In genomic region chr6:54082576-54082975, GRCm38 (mm10) we compare ENCODE assay signal across 11 mouse cellular contexts. TPM values are rescaled to one million over a fixed set of nuclear protein-coding genes. Genes with fewer than 3 reads are reported as not detected.
DNase-seq lines count a peak whose midpoint lies in the region; ATAC-seq lines count a peak whose summit lies in the region.
"Had no signal": no experiment of that assay in that cellular context is flagged by ENCODE, and none has a peak within 500 bp of the region (broad histone marks: within the 10 kb centered on the region; RNA-seq: fewer than 3 reads in every experiment).

No protein-coding gene starts in this region.

- H3K4me3 ChIP-seq in heart, embryonic 12.5 days, result no peak overlapping the region
- H3K4me3 ChIP-seq: liver, embryonic 12.5 days had no signal

- H3K9ac ChIP-seq in heart, embryonic 12.5 days, result no peak overlapping the region
- H3K9ac ChIP-seq: liver, embryonic 12.5 days had no signal

- no peaks in the 10 kb centered on the region for H3K27me3 ChIP-seq in heart, embryonic 12.5 days (replicated peaks)
- H3K27me3 ChIP-seq: liver, embryonic 12.5 days had no signal

- no peaks in the 10 kb centered on the region for H3K36me3 ChIP-seq in heart, embryonic 12.5 days
- H3K36me3 ChIP-seq: liver, embryonic 12.5 days had no signal

- peaks cover 23% of the 10 kb centered on the region for H3K4me1 ChIP-seq in heart, embryonic 12.5 days (replicated peaks)
- H3K4me1 ChIP-seq: liver, embryonic 12.5 days had no signal

- no peak overlapping the region for H3K4me2 ChIP-seq in heart, embryonic 12.5 days
- H3K4me2 ChIP-seq: liver, embryonic 12.5 days had no signal

- DNase-seq in heart, adult 9 months (ENCODE audit: low spot score in 2 of 2), result peak; percentile 54 to 76
- peak; percentile 26 for DNase-seq in right cerebral cortex, adult 18-20 months
- DNase-seq in right cerebral cortex, postnatal 4 days, result no peak
- peak; percentile 40 for DNase-seq in skeletal muscle tissue, adult 2 months (ENCODE audit: low read depth, low spot score)
- no peak for DNase-seq in embryo, embryonic 11 days
- no peak for DNase-seq in frontal cortex, postnatal 14 days (ENCODE audit: low spot score in 2 of 2)
- DNase-seq: adrenal gland, postnatal 10 days had no signal

- H3K27ac ChIP-seq in heart, embryonic 12.5 days (ENCODE audit: poor library complexity, severe bottlenecking), result no peak overlapping the region
- H3K27ac ChIP-seq: hindbrain, postnatal 0 days; liver, embryonic 12.5 days had no signal

- ATAC-seq in heart, embryonic 12.5 days (ENCODE audit: insufficient number of reproducible peaks, low FRiP score), result no peak
- peak; percentile 55 for ATAC-seq in inflammation-experienced regulatory T-cells, adult 6 months
- ATAC-seq: hindbrain, postnatal 0 days; liver, embryonic 12.5 days had no signal

- WGBS in heart, embryonic 12.5 days, result 77% methylated on average over 2 of the region's 2 CpGs

- H3K9me3 ChIP-seq in heart, embryonic 12.5 days (replicated peaks), result no peaks in the 10 kb centered on the region
- H3K9me3 ChIP-seq: liver, embryonic 12.5 days had no signal

RNA-seq across cellular contexts. Expression of gene Chn2, which starts 43.2 kb away (rescaled TPM):
- 7.6 and 12.4 TPM in 2 replicates for polyA plus RNA-seq in heart, embryonic 12.5 days (2016; fragmentation: Nextera tagmentation; extraction: Ambion mirVana)
- polyA plus RNA-seq in inflammation-experienced regulatory T-cells, adult 6 months (2017; shearing (Covaris generic)), result 10 to 100 TPM in 1 of 3 experiments, 1 to 10 TPM in 2; 8.4 to 14.5 (median 9.5) TPM

Comparison
In these comparisons a context has a peak if more than half of its experiments do, and no peak if none do; other contexts are left out.
1. DNase-seq: peak in heart, adult 9 months (2 of 2), right cerebral cortex, adult 18-20 months (single experiment) and skeletal muscle tissue, adult 2 months (single experiment); none in right cerebral cortex, postnatal 4 days (single experiment), embryo, embryonic 11 days (single experiment) and frontal cortex, postnatal 14 days (0 of 2).